Comparison of ENCODE assay signal across 8 mouse cellular contexts in genomic region chr15:37102035-37102555, GRCm38 (mm10).
DNase-seq lines count a peak whose midpoint lies in the region; ATAC-seq and TF ChIP-seq lines count a peak whose summit lies in the region.
"Had no signal": no experiment of that assay in that cellular context is flagged by ENCODE, and none has a peak within 500 bp of the region (broad histone marks: within the 10 kb centered on the region; RNA-seq: fewer than 3 reads in every experiment).

No protein-coding gene starts in this region.

- no peak for ATAC-seq in hindbrain, embryonic 14.5 days (ENCODE audit: low FRiP score)
- ATAC-seq in hindbrain, embryonic 11.5 days (ENCODE audit: low FRiP score): no peak
- no peak for ATAC-seq in midbrain, embryonic 14.5 days (ENCODE audit: low FRiP score, low TSS enrichment)
- no peak for ATAC-seq in midbrain, embryonic 16.5 days
- no peak for ATAC-seq in stomach, postnatal 0 days (ENCODE audit: low FRiP score, low TSS enrichment)

- H3K4me1 ChIP-seq in hindbrain, embryonic 14.5 days (replicated peaks; ENCODE audit: control insufficient read depth, insufficient read depth, low read length): peaks cover 8% of the 10 kb centered on the region; the same call in 1 of the 2 replicates
- no peaks in the 10 kb centered on the region for H3K4me1 ChIP-seq in hindbrain, embryonic 11.5 days (replicated peaks; ENCODE audit: control insufficient read depth, insufficient read depth, low read length)
- H3K4me1 ChIP-seq in midbrain, embryonic 14.5 days (ENCODE audit: control insufficient read depth, insufficient read depth, low read length): no peaks in the 10 kb centered on the region
- peaks cover 6% of the 10 kb centered on the region; the same call in 1 of the 2 replicates for H3K4me1 ChIP-seq in midbrain, embryonic 16.5 days (ENCODE audit: control insufficient read depth, insufficient read depth, low read length)
- no peaks in the 10 kb centered on the region for H3K4me1 ChIP-seq in cortical plate, adult 2 months (ENCODE audit: control insufficient read depth, insufficient read depth, low read length)
- no peaks in the 10 kb centered on the region for H3K4me1 ChIP-seq in stomach, postnatal 0 days (replicated peaks; ENCODE audit: control insufficient read depth, insufficient read depth)

- no peaks in the 10 kb centered on the region for H3K36me3 ChIP-seq in hindbrain, embryonic 14.5 days (replicated peaks; ENCODE audit: control insufficient read depth, insufficient read depth)
- H3K36me3 ChIP-seq in hindbrain, embryonic 11.5 days (ENCODE audit: control insufficient read depth, insufficient read depth, low read length): no peaks in the 10 kb centered on the region
- no peaks in the 10 kb centered on the region for H3K36me3 ChIP-seq in midbrain, embryonic 14.5 days (ENCODE audit: control insufficient read depth, insufficient read depth, low read length)
- no peaks in the 10 kb centered on the region for H3K36me3 ChIP-seq in midbrain, embryonic 16.5 days (ENCODE audit: control insufficient read depth, insufficient read depth, low read length)
- no peaks in the 10 kb centered on the region for H3K36me3 ChIP-seq in stomach, postnatal 0 days (ENCODE audit: control insufficient read depth, insufficient read depth, low read length)

- TF ChIP-seq CTCF in cortical plate, adult 2 months (IDR thresholded peaks at IDR 0.05; ENCODE audit: extremely low read depth, insufficient read depth, low read length): peak; percentile 57
- TF ChIP-seq CTCF in stomach, postnatal 0 days (IDR thresholded peaks at IDR 0.05; ENCODE audit: low read depth): peak; percentile 67

- WGBS in hindbrain, embryonic 14.5 days: 48% methylated on average over 2 of the region's 2 CpGs
- 75% methylated on average over 2 of the region's 2 CpGs for WGBS in hindbrain, embryonic 11.5 days
- WGBS in midbrain, embryonic 14.5 days: 54% methylated on average over 2 of the region's 2 CpGs
- WGBS in midbrain, embryonic 16.5 days: 42% methylated on average over 2 of the region's 2 CpGs
- WGBS in stomach, postnatal 0 days: 56% methylated on average over 2 of the region's 2 CpGs

- no peaks in the 10 kb centered on the region for H3K27me3 ChIP-seq in hindbrain, embryonic 14.5 days (ENCODE audit: control insufficient read depth, insufficient read depth, low read length)
- no peaks in the 10 kb centered on the region for H3K27me3 ChIP-seq in hindbrain, embryonic 11.5 days (ENCODE audit: control insufficient read depth, insufficient read depth, low read length)
- H3K27me3 ChIP-seq in midbrain, embryonic 14.5 days (ENCODE audit: control insufficient read depth, insufficient read depth, low read length): no peaks in the 10 kb centered on the region
- H3K27me3 ChIP-seq in midbrain, embryonic 16.5 days (ENCODE audit: control insufficient read depth, insufficient read depth, low read depth, low read length): no peaks in the 10 kb centered on the region
- H3K27me3 ChIP-seq in stomach, postnatal 0 days (ENCODE audit: control insufficient read depth, insufficient read depth, low read length): no peaks in the 10 kb centered on the region

- H3K4me3 ChIP-seq in hindbrain, embryonic 14.5 days (replicated peaks; ENCODE audit: low read length): no peak overlapping the region
- no peak overlapping the region for H3K4me3 ChIP-seq in hindbrain, embryonic 11.5 days (ENCODE audit: low read depth, low read length)
- no peak overlapping the region for H3K4me3 ChIP-seq in midbrain, embryonic 14.5 days (replicated peaks; ENCODE audit: low read depth, low read length)
- H3K4me3 ChIP-seq in midbrain, embryonic 16.5 days (ENCODE audit: low read depth, low read length): no peak overlapping the region
- no peak overlapping the region for H3K4me3 ChIP-seq in cortical plate, adult 2 months (ENCODE audit: insufficient read depth, low read length)
- H3K4me3 ChIP-seq in stomach, postnatal 0 days (ENCODE audit: low read depth, low read length): no peak overlapping the region

- peak; percentile 29 for DNase-seq in hindbrain, embryonic 14.5 days (ENCODE audit: low spot score)
- DNase-seq in hindbrain, embryonic 11.5 days (ENCODE audit: low spot score): no peak
- DNase-seq in midbrain, embryonic 14.5 days: peak; percentile 56
- no peak for DNase-seq in stomach, postnatal 0 days (ENCODE audit: low spot score)
- DNase-seq in left cerebral cortex, adult 18-20 months (ENCODE audit: low spot score in 2 of 2): no peak
- DNase-seq: thymus, postnatal 25 days had no signal

- H3K9me3 ChIP-seq in hindbrain, embryonic 14.5 days (ENCODE audit: control insufficient read depth, low read length): no peaks in the 10 kb centered on the region
- H3K9me3 ChIP-seq in hindbrain, embryonic 11.5 days (ENCODE audit: control insufficient read depth, low read length): no peaks in the 10 kb centered on the region
- no peaks in the 10 kb centered on the region for H3K9me3 ChIP-seq in midbrain, embryonic 14.5 days (ENCODE audit: control insufficient read depth, low read length)
- no peaks in the 10 kb centered on the region for H3K9me3 ChIP-seq in midbrain, embryonic 16.5 days (replicated peaks; ENCODE audit: control insufficient read depth, low read length, poor library complexity, severe bottlenecking)
- no peaks in the 10 kb centered on the region for H3K9me3 ChIP-seq in stomach, postnatal 0 days (ENCODE audit: control insufficient read depth, low read length)

- no peak overlapping the region for H3K9ac ChIP-seq in hindbrain, embryonic 14.5 days
- no peak overlapping the region for H3K9ac ChIP-seq in hindbrain, embryonic 11.5 days (ENCODE audit: low read depth, low read length)
- no peak overlapping the region for H3K9ac ChIP-seq in midbrain, embryonic 14.5 days (replicated peaks; ENCODE audit: low read length)
- H3K9ac ChIP-seq in midbrain, embryonic 16.5 days (ENCODE audit: low read depth, low read length): no peak overlapping the region
- no peak overlapping the region for H3K9ac ChIP-seq in stomach, postnatal 0 days (ENCODE audit: low read length)

- no peak overlapping the region for H3K27ac ChIP-seq in hindbrain, embryonic 14.5 days
- H3K27ac ChIP-seq in hindbrain, embryonic 11.5 days (ENCODE audit: low read depth, low read length): no peak overlapping the region
- no peak overlapping the region for H3K27ac ChIP-seq in midbrain, embryonic 14.5 days (replicated peaks; ENCODE audit: low read depth, low read length)
- H3K27ac ChIP-seq in midbrain, embryonic 16.5 days (ENCODE audit: low read length): no peak overlapping the region
- no peak overlapping the region for H3K27ac ChIP-seq in cortical plate, adult 2 months (ENCODE audit: insufficient read depth, low read length)
- H3K27ac ChIP-seq in stomach, postnatal 0 days (replicated peaks): no peak overlapping the region

- TF ChIP-seq POLR2A in cortical plate, adult 2 months (IDR thresholded peaks at IDR 0.05; ENCODE audit: extremely low read depth, insufficient read depth, low read length): no peak

- no peak overlapping the region for H3K4me2 ChIP-seq in hindbrain, embryonic 14.5 days (replicated peaks)
- H3K4me2 ChIP-seq in hindbrain, embryonic 11.5 days (replicated peaks; ENCODE audit: low read depth, low read length): no peak overlapping the region
- no peak overlapping the region for H3K4me2 ChIP-seq in midbrain, embryonic 14.5 days (ENCODE audit: low read length)
- no peak overlapping the region for H3K4me2 ChIP-seq in midbrain, embryonic 16.5 days (ENCODE audit: low read length)
- H3K4me2 ChIP-seq in stomach, postnatal 0 days (replicated peaks; ENCODE audit: low read depth): no peak overlapping the region

- TF ChIP-seq EP300 in stomach, postnatal 0 days (optimal IDR thresholded peaks at IDR 0.05): no peak

Comparison
In these comparisons a context has a peak if more than half of its experiments do, and no peak if none do; other contexts are left out.
1. DNase-seq: peak in hindbrain, embryonic 14.5 days (single experiment) and midbrain, embryonic 14.5 days (single experiment); none in hindbrain, embryonic 11.5 days (single experiment), stomach, postnatal 0 days (single experiment) and left cerebral cortex, adult 18-20 months (0 of 2).